Mouse (Mus musculus) ES-Bruce4 (cell line): ENCODE results near the gene 1700003F12Rik.

Experiments
- CTCF ChIP-seq: IDR thresholded peaks from one replicate; pipeline ENCODE4 v1.8.1; 2011; ENCODE audit warnings: low read depth, low read length
- EP300 ChIP-seq: IDR thresholded peaks from 2 replicates; pipeline ENCODE4 v1.6.1; 2011; ENCODE audit warnings: low read depth, low read length; ENCODE audit not compliant: insufficient read depth

DNA sequence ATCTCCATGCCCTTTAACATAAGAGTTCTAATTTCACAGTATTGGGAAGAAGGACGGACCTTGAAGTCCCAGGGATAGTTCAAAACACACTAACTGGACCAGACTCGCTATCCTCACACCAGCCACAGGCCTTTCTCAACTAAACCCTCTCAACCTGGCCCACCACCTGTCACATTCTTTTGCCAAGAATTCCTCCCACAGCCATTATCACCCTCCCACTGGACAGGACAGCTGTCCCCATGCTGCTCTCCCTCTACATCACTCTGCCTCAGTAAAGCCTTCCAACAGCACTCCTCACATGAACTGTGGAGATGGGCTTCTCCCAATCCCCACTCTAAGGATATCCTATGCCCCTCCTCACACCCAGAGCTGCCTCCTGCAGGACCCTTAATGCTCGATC, 18.7 kb downstream of the 1700003F12Rik start:
- TF ChIP-seq EP300 (no peak), CTCF (no peak)
